Mouse (Mus musculus) NIH3T3 (cell line): ENCODE results near the gene Tvp23a.
A peak's percentile ranks its signal among the peaks of the same experiment; 100 is the strongest.

Source experiments
- DNase-seq: peaks from one replicate; pipeline ENCODE4 v3.0.0-alpha.2; 2012; ENCODE audit warnings: low read depth

Tvp23a gene

GRCm38 (mm10) chr16:10453872-10454582, 6.9 kb upstream of the Tvp23a start:
- no peak for DNase-seq

- peak; percentile 87 for DNase-seq
Measured at GRCm38 (mm10) chr16:10452445-10452896, 5.3 kb upstream of the Tvp23a start.

- DNase-seq: no peak
Measured at GRCm38 (mm10) chr16:10451906-10452305, 4.7 kb upstream of the Tvp23a start.

- DNase-seq: no peak
Measured at GRCm38 (mm10) chr16:10448931-10449330, 1.8 kb upstream of the Tvp23a start.

- no peak for DNase-seq
Measured at GRCm38 (mm10) chr16:10447781-10448180, 619 bp upstream of the Tvp23a start.

- DNase-seq: peak; percentile 62
Measured at GRCm38 (mm10) chr16:10446573-10447263, 444 bp downstream of the Tvp23a start.

- DNase-seq: peak; percentile 74
Measured at GRCm38 (mm10) chr16:10443723-10444122, 3.4 kb downstream of the Tvp23a start.

GRCm38 (mm10) chr16:10441761-10442160, 5.4 kb downstream of the Tvp23a start:
- DNase-seq: no peak

GRCm38 (mm10) chr16:10441328-10441727, 5.8 kb downstream of the Tvp23a start:
- no peak for DNase-seq

- no peak for DNase-seq
Measured at GRCm38 (mm10) chr16:10438055-10438454, 9.1 kb downstream of the Tvp23a start.

GRCm38 (mm10) chr16:10436166-10436565, 11.0 kb downstream of the Tvp23a start:
- no peak for DNase-seq

GRCm38 (mm10) chr16:10433344-10433743, 13.8 kb downstream of the Tvp23a start:
- no peak for DNase-seq

- no peak for DNase-seq
Measured at GRCm38 (mm10) chr16:10432387-10432786, 14.8 kb downstream of the Tvp23a start.

- DNase-seq: no peak
Measured at GRCm38 (mm10) chr16:10431911-10432310, 15.3 kb downstream of the Tvp23a start.

- DNase-seq: no peak
Measured at GRCm38 (mm10) chr16:10420447-10421054, 26.6 kb downstream of the Tvp23a start.

- DNase-seq: no peak
Measured at GRCm38 (mm10) chr16:10417723-10418259, 29.4 kb downstream of the Tvp23a start.

GRCm38 (mm10) chr16:10416866-10417265, 30.3 kb downstream of the Tvp23a start:
- DNase-seq: peak; percentile 11

GRCm38 (mm10) chr16:10415976-10416375, 31.2 kb downstream of the Tvp23a start:
- DNase-seq: no peak

GRCm38 (mm10) chr16:10411764-10412746, 35.1 kb downstream of the Tvp23a start, which contains the start of gene Nubp1:
TSS of gene Nubp1 (plus strand) at chr16:10411948.
- DNase-seq: peak; percentile 98

GRCm38 (mm10) chr16:10399160-10399559, 48.0 kb downstream of the Tvp23a start:
- DNase-seq: peak; percentile 88

- no peak for DNase-seq
Measured at GRCm38 (mm10) chr16:10398755-10399154, 48.4 kb downstream of the Tvp23a start.
